Mouse (Mus musculus): ENCODE measurements around the gene Mob3a. TPM values are rescaled to one million over a fixed set of nuclear protein-coding genes. Genes with fewer than 3 reads are reported as not detected.

Gene Mob3a
- polyA plus RNA-seq, 2 experiments = 33.7 to 36.5 TPM

DNA sequence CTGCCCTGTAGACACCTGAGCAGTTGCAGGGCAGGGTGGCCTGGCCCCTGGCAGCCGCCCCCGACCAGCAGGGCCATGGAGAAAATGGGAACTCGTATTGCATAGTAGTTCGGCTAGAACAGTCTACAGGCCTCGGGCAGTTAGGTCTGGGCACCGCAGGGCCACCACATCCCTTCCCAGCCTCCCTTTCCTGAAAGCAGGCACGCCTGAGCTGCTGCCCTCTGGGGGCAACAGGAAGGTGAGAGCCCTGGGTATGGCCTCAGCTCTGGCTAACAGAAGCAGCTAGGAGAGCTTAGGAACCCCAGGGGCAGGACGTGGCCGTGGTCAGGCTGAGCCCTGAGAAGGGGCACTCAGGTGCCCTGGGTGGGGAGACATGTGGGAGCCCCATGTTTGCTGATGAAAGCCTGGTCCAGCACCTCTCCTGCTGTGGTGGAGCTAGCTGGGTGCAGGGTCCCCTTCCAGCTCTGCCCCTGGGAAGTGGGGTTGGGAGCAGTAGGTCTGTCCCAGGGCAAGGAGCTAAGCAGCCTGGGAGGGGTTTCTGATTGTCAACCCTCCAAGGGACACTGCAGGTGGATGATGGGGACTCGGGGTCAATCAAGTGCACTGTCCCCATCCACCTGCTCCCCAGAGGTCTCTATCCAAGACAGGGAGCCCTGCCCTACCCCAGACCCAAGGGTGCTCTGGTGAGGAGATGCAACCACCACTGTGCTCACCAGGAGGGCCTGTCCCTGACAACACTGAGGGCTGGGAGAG lies 35.6 kb downstream of the Mob3a start:
- H3K9ac ChIP-seq (ENCODE audit: low read depth, low read length, severe bottlenecking) = 0 out of 2 replicates have a peak overlapping the region, but pooled peaks have one; percentile 12
- peaks cover 53% of the 10 kb centered on the region for H3K36me3 ChIP-seq (ENCODE audit: control insufficient read depth, insufficient read depth, low read length)
- 71% methylated on average over 10 of the region's 10 CpGs for whole genome bisulfite sequencing
- H3K27ac ChIP-seq (replicated peaks; ENCODE audit: low read depth, low read length) = no peak overlapping the region
- no peak for TF ChIP-seq POLR2A (IDR thresholded peaks at IDR 0.05; ENCODE audit: borderline replicate concordance, extremely low read depth, insufficient read depth, insufficient read length)
- DNase-seq (ENCODE audit: low spot score) = no peak
- H3K4me2 ChIP-seq (replicated peaks; ENCODE audit: low read depth, low read length, severe bottlenecking) = no peak overlapping the region
- no peak for ATAC-seq (ENCODE audit: low FRiP score, low read depth)
- no peaks in the 10 kb centered on the region for H3K9me3 ChIP-seq (ENCODE audit: control insufficient read depth, low read length)
- H3K4me1 ChIP-seq (ENCODE audit: control insufficient read depth, insufficient read depth, low read length) = peaks cover 15% of the 10 kb centered on the region
- no peaks in the 10 kb centered on the region for H3K27me3 ChIP-seq (ENCODE audit: control insufficient read depth, insufficient read depth, low read length)
- H3K4me3 ChIP-seq (replicated peaks; ENCODE audit: low read length) = no peak overlapping the region

GRCm38 (mm10) chr10:80665459-80665858 lies 36.3 kb downstream of the Mob3a start:
- no peak overlapping the region for H3K4me3 ChIP-seq (replicated peaks; ENCODE audit: low read length)
- 63% methylated on average over 4 of the region's 4 CpGs for WGBS
- H3K27ac ChIP-seq (replicated peaks; ENCODE audit: low read depth, low read length) = peak overlapping the region; percentile 65; the same call in 1 of the 2 replicates
- H3K4me2 ChIP-seq (replicated peaks; ENCODE audit: low read depth, low read length, severe bottlenecking) = 0 out of 2 replicates have a peak overlapping the region, but pooled peaks have one; percentile 33
- no peaks in the 10 kb centered on the region for H3K27me3 ChIP-seq (ENCODE audit: control insufficient read depth, insufficient read depth, low read length)
- no peaks in the 10 kb centered on the region for H3K9me3 ChIP-seq (ENCODE audit: control insufficient read depth, low read length)
- DNase-seq (ENCODE audit: low spot score) (no peak), ATAC-seq (ENCODE audit: low FRiP score, low read depth) (no peak)
- H3K9ac ChIP-seq (ENCODE audit: low read depth, low read length, severe bottlenecking) = no peak overlapping the region
- H3K36me3 ChIP-seq (ENCODE audit: control insufficient read depth, insufficient read depth, low read length) = peaks cover 46% of the 10 kb centered on the region
- H3K4me1 ChIP-seq (ENCODE audit: control insufficient read depth, insufficient read depth, low read length) = peaks cover 15% of the 10 kb centered on the region
- no peak for TF ChIP-seq POLR2A (IDR thresholded peaks at IDR 0.05; ENCODE audit: borderline replicate concordance, extremely low read depth, insufficient read depth, insufficient read length)

DNA sequence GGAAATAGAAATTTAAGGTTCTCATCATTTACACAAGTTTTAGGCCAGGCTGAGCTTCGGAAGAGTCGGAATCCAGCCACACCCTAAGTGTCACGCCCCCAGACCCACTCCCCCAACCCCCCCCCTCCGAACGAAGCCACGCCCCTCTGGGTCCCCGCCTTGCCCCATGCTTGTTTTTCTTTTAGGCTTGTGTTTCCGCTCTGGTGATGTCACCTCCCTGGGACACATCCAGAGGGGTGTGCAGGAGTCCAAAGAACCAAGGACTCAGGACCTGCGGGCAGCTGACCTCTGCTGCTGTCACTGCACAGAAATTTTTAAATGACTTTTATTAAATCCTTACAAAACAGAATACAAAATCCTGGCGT lies 36.8 kb downstream of the Mob3a start:
- H3K27ac ChIP-seq (replicated peaks; ENCODE audit: low read depth, low read length) = peak overlapping the region; percentile 65
- peak overlapping the region; percentile 25; the same call in 1 of the 2 replicates for H3K9ac ChIP-seq (ENCODE audit: low read depth, low read length, severe bottlenecking)
- H3K9me3 ChIP-seq (ENCODE audit: control insufficient read depth, low read length) = no peaks in the 10 kb centered on the region
- H3K27me3 ChIP-seq (ENCODE audit: control insufficient read depth, insufficient read depth, low read length) = no peaks in the 10 kb centered on the region
- peak; percentile 36; the same call in 1 of the 2 replicates for ATAC-seq (ENCODE audit: low FRiP score, low read depth)
- H3K4me3 ChIP-seq (replicated peaks; ENCODE audit: low read length) = no peak overlapping the region
- WGBS = 12% methylated on average over 9 of the region's 10 CpGs
- H3K4me1 ChIP-seq (ENCODE audit: control insufficient read depth, insufficient read depth, low read length) = peaks cover 15% of the 10 kb centered on the region
- H3K36me3 ChIP-seq (ENCODE audit: control insufficient read depth, insufficient read depth, low read length) = peaks cover 42% of the 10 kb centered on the region
- H3K4me2 ChIP-seq (replicated peaks; ENCODE audit: low read depth, low read length, severe bottlenecking) = peak overlapping the region; percentile 33; the same call in 1 of the 2 replicates
- DNase-seq (ENCODE audit: low spot score) = no peak
- TF ChIP-seq POLR2A (IDR thresholded peaks at IDR 0.05; ENCODE audit: borderline replicate concordance, extremely low read depth, insufficient read depth, insufficient read length) = no peak

DNA sequence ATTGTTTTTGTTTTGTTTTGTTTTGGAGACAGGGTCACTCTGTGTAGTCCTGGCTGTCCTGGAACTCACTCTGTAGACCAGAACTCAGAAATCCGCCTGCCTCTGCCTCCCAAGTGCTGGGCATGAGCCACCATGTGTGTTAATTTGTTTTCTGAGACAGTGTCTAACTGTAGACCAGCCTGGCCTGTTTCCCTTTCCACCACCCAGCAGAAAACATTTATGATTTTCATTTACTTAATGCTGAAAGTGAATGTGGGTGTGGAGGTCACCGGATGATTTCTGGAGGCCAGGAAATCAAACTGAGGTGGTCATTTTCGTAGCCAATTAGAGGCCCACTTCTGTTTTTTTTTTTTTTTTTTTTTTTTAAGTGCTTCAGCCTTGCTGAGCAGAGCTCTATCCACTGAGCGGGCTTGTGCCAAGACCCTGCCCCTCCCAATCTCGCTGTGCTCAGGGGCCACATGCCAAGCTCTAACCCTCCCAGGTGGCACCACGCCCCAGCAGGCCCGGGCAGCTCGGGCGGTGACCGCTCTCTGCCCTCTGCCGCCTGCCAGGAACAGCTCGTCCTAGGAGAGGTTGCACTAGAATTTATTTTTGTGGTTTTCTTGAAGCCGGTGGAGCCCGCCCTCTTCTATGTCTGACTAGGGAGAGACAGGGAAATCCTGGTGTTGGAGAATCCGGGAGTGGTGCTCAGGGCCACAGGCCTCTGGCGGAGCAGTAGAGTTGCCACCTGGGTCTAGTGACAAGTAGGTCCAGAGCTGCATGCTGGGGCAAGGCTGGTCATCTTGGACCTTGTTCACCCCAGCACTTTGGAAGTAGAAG lies 37.4 kb downstream of the Mob3a start:
- WGBS = 22% methylated on average over 16 of the region's 16 CpGs
- no peak for TF ChIP-seq POLR2A (IDR thresholded peaks at IDR 0.05; ENCODE audit: borderline replicate concordance, extremely low read depth, insufficient read depth, insufficient read length)
- Histone ChIP-seq H3K36me3 (ENCODE audit: control insufficient read depth, insufficient read depth, low read length) (peaks cover 36% of the 10 kb centered on the region), H3K9me3 (ENCODE audit: control insufficient read depth, low read length) (no peaks in the 10 kb centered on the region), H3K4me1 (ENCODE audit: control insufficient read depth, insufficient read depth, low read length) (peaks cover 15% of the 10 kb centered on the region), H3K9ac (ENCODE audit: low read depth, low read length, severe bottlenecking) (peak overlapping the region; percentile 25), H3K27me3 (ENCODE audit: control insufficient read depth, insufficient read depth, low read length) (no peaks in the 10 kb centered on the region), H3K4me3 (replicated peaks; ENCODE audit: low read length) (no peak overlapping the region; the same call in 1 of the 2 replicates), H3K27ac (replicated peaks; ENCODE audit: low read depth, low read length) (peak overlapping the region; percentile 65), H3K4me2 (replicated peaks; ENCODE audit: low read depth, low read length, severe bottlenecking) (peak overlapping the region; percentile 33; the same call in 1 of the 2 replicates)
- ATAC-seq (ENCODE audit: low FRiP score, low read depth) = peak; percentile 38; the same call in 1 of the 2 replicates
- peak; percentile 47 for DNase-seq (ENCODE audit: low spot score)

GRCm38 (mm10) chr10:80663485-80664196 lies 38.1 kb downstream of the Mob3a start:
- H3K9me3 ChIP-seq (ENCODE audit: control insufficient read depth, low read length) = no peaks in the 10 kb centered on the region
- WGBS = 17% methylated on average over 5 of the region's 5 CpGs
- no peak for TF ChIP-seq POLR2A (IDR thresholded peaks at IDR 0.05; ENCODE audit: borderline replicate concordance, extremely low read depth, insufficient read depth, insufficient read length)
- peaks cover 15% of the 10 kb centered on the region for H3K4me1 ChIP-seq (ENCODE audit: control insufficient read depth, insufficient read depth, low read length)
- H3K36me3 ChIP-seq (ENCODE audit: control insufficient read depth, insufficient read depth, low read length) = peaks cover 28% of the 10 kb centered on the region
- H3K27me3 ChIP-seq (ENCODE audit: control insufficient read depth, insufficient read depth, low read length) = no peaks in the 10 kb centered on the region
- no peak for DNase-seq (ENCODE audit: low spot score)
- H3K4me3 ChIP-seq (replicated peaks; ENCODE audit: low read length) = no peak overlapping the region
- no peak overlapping the region for H3K9ac ChIP-seq (ENCODE audit: low read depth, low read length, severe bottlenecking)
- no peak overlapping the region for H3K27ac ChIP-seq (replicated peaks; ENCODE audit: low read depth, low read length)
- H3K4me2 ChIP-seq (replicated peaks; ENCODE audit: low read depth, low read length, severe bottlenecking) = no peak overlapping the region
- no peak for ATAC-seq (ENCODE audit: low FRiP score, low read depth)

Measured in limb, embryonic 14.5 days (tissue).